Mouse (Mus musculus) forebrain, postnatal 0 days (tissue): ENCODE data around the gene Aff3. TPM values are rescaled to one million over a fixed set of nuclear protein-coding genes. Genes with fewer than 3 reads are reported as not detected.

Source experiments
- ATAC-seq: fragments of 200-750 bp; cut with Nextera tagmentation; 2 replicates; pipeline ENCODE4 v1.8.0; 2017; ENCODE audit warnings: mild to moderate bottlenecking, moderate library complexity
- DNase-seq: peaks from one replicate; pipeline ENCODE4 v3.0.0-alpha.2; 2015
- H3K27ac ChIP-seq: fragments of 300-500 bp; sonication (generic); 2 replicates; pipeline ENCODE4 v1.5.1; 2014; ENCODE audit warnings: low read depth, mild to moderate bottlenecking, antibody characterized with exemption, low read length, moderate library complexity, mixed read lengths
- H3K27me3 ChIP-seq: fragments of 300-500 bp; sonication (generic); 2 replicates; pipeline ENCODE4 v1.6.1; 2014; ENCODE audit warnings: mild to moderate bottlenecking, low read length, mixed read lengths; ENCODE audit not compliant: insufficient read depth
- H3K36me3 ChIP-seq: fragments of 300-500 bp; sonication (generic); 2 replicates; pipeline ENCODE4 v1.6.1; 2014; ENCODE audit warnings: mild to moderate bottlenecking, moderate library complexity; ENCODE audit not compliant: insufficient read depth
- H3K4me1 ChIP-seq: fragments of 300-500 bp; sonication (generic); 2 replicates; pipeline ENCODE4 v1.6.1; 2014; ENCODE audit warnings: antibody characterized with exemption; ENCODE audit not compliant: insufficient read depth
- H3K4me2 ChIP-seq: fragments of 300-500 bp; sonication (generic); 2 replicates; pipeline ENCODE4 v1.6.1; 2014; ENCODE audit warnings: low read depth, mild to moderate bottlenecking, moderate library complexity
- H3K4me3 ChIP-seq: fragments of 300-500 bp; sonication (generic); 2 replicates; pipeline ENCODE4 v1.5.1; 2014; ENCODE audit warnings: low read depth, low read length, mixed read lengths
- H3K9ac ChIP-seq: fragments of 300-500 bp; sonication (generic); 2 replicates; pipeline ENCODE4 v1.6.1; 2014; ENCODE audit warnings: mild to moderate bottlenecking
- H3K9me3 ChIP-seq: fragments of 300-500 bp; sonication (generic); 2 replicates; pipeline ENCODE4 v1.6.1; 2016; ENCODE audit warnings: low read length
- CTCF ChIP-seq: sonication (generic); IDR thresholded peaks from 2 replicates; pipeline ENCODE4 v1.5.1; 2016; ENCODE audit warnings: antibody characterized with exemption, control low read depth, low read depth
- whole genome bisulfite sequencing: fragments of 180-500 bp; shearing (Covaris S2); extraction: QIAGEN DNeasy Blood & Tissue Kit; methylation state at CpG from one replicate; pipeline ENCODE4 v1.1.7; 2014; 5-methylcytosine and 5-hydroxymethylcytosine counted together
- polyA plus RNA-seq: library from polyadenylated mRNA; unstranded; fragments of >200 nt; fragmentation: Nextera tagmentation; extraction: Ambion mirVana; gene quantifications from 2 replicates; pipeline ENCODE4 v1.2.1, GENCODE M21; 2015
- total RNA-seq: library from RNA; depleted of rRNA; stranded (reverse); fragments of >200 nt; gene quantifications from 2 replicates; pipeline ENCODE4 v1.2.3, GENCODE M21; 2014

The Aff3 gene
- total and polyA plus RNA-seq, 2 experiments from 2014 or later, result 21.8 to 102 TPM

- 95% methylated on average over 11 of the region's 11 CpGs for WGBS
- Histone ChIP-seq H3K9me3 (no peaks in the 10 kb centered on the region), H3K9ac (no peak overlapping the region), H3K36me3 (no peaks in the 10 kb centered on the region), H3K4me1 (peaks cover 2% of the 10 kb centered on the region; the same call in 1 of the 2 replicates), H3K27me3 (no peaks in the 10 kb centered on the region), H3K4me2 (no peak overlapping the region), H3K4me3 (no peak overlapping the region), H3K27ac (no peak overlapping the region)
- TF ChIP-seq CTCF, result peak; percentile 31
- ATAC-seq (no peak), DNase-seq (no peak)
Measured at GRCm38 (mm10) chr1:38307234-38307633, 357.5 kb downstream of the Aff3 start.

- Histone ChIP-seq H3K9ac (no peak overlapping the region), H3K4me3 (no peak overlapping the region), H3K9me3 (no peaks in the 10 kb centered on the region), H3K4me2 (no peak overlapping the region), H3K4me1 (peaks cover 2% of the 10 kb centered on the region; the same call in 1 of the 2 replicates), H3K36me3 (no peaks in the 10 kb centered on the region), H3K27me3 (no peaks in the 10 kb centered on the region), H3K27ac (no peak overlapping the region)
- DNase-seq (no peak), ATAC-seq (no peak)
- 78% methylated on average over 7 of the region's 7 CpGs for WGBS
- TF ChIP-seq CTCF, result no peak
Measured at GRCm38 (mm10) chr1:38306146-38306545, 358.6 kb downstream of the Aff3 start.

- TF ChIP-seq CTCF, result no peak
- H3K4me3 ChIP-seq, result no peak overlapping the region
- 86% methylated on average over 11 of the region's 11 CpGs for WGBS
- H3K27ac ChIP-seq, result no peak overlapping the region
- no peak overlapping the region for H3K4me2 ChIP-seq
- H3K9me3 ChIP-seq, result no peaks in the 10 kb centered on the region
- no peaks in the 10 kb centered on the region for H3K36me3 ChIP-seq
- peaks cover 2% of the 10 kb centered on the region; the same call in 1 of the 2 replicates for H3K4me1 ChIP-seq
- H3K27me3 ChIP-seq, result no peaks in the 10 kb centered on the region
- H3K9ac ChIP-seq, result no peak overlapping the region
- ATAC-seq, result no peak
- no peak for DNase-seq
Measured at GRCm38 (mm10) chr1:38304376-38304775, 360.4 kb downstream of the Aff3 start.

- 29% methylated on average over 3 of the region's 3 CpGs for WGBS
- no peaks in the 10 kb centered on the region for H3K36me3 ChIP-seq
- DNase-seq (no peak), ATAC-seq (no peak)
- 0 out of 2 replicates have a peak, but pooled peaks cover 7% of the 10 kb centered on the region for H3K4me1 ChIP-seq
- H3K9me3 ChIP-seq, result no peaks in the 10 kb centered on the region
- TF ChIP-seq CTCF, result no peak
- H3K9ac ChIP-seq, result no peak overlapping the region
- no peak overlapping the region for H3K4me2 ChIP-seq
- H3K27me3 ChIP-seq, result no peaks in the 10 kb centered on the region
- no peak overlapping the region for H3K27ac ChIP-seq
- H3K4me3 ChIP-seq, result no peak overlapping the region
Measured at GRCm38 (mm10) chr1:38298291-38298690, 366.5 kb downstream of the Aff3 start.

- Histone ChIP-seq H3K4me3 (no peak overlapping the region), H3K36me3 (no peaks in the 10 kb centered on the region), H3K9me3 (no peaks in the 10 kb centered on the region), H3K27ac (no peak overlapping the region), H3K4me1 (0 out of 2 replicates have a peak, but pooled peaks cover 7% of the 10 kb centered on the region), H3K4me2 (no peak overlapping the region), H3K27me3 (no peaks in the 10 kb centered on the region), H3K9ac (no peak overlapping the region)
- DNase-seq, result no peak
- no peak for TF ChIP-seq CTCF
- ATAC-seq, result peak; percentile 66
- 66% methylated on average over 6 of the region's 6 CpGs for WGBS
Measured at GRCm38 (mm10) chr1:38294906-38295305, 369.8 kb downstream of the Aff3 start.

- ATAC-seq, result no peak
- no peak overlapping the region for H3K27ac ChIP-seq
- 93% methylated on average over 9 of the region's 9 CpGs for WGBS
- 0 out of 2 replicates have a peak, but pooled peaks cover 7% of the 10 kb centered on the region for H3K4me1 ChIP-seq
- DNase-seq, result no peak
- no peaks in the 10 kb centered on the region for H3K9me3 ChIP-seq
- H3K4me3 ChIP-seq, result no peak overlapping the region
- TF ChIP-seq CTCF, result no peak
- no peak overlapping the region for H3K9ac ChIP-seq
- no peaks in the 10 kb centered on the region for H3K36me3 ChIP-seq
- H3K27me3 ChIP-seq, result no peaks in the 10 kb centered on the region
- H3K4me2 ChIP-seq, result no peak overlapping the region
Measured at GRCm38 (mm10) chr1:38294336-38294695, 370.4 kb downstream of the Aff3 start.

- ATAC-seq (no peak), DNase-seq (no peak)
- Histone ChIP-seq H3K9me3 (no peaks in the 10 kb centered on the region), H3K27me3 (no peaks in the 10 kb centered on the region), H3K36me3 (no peaks in the 10 kb centered on the region), H3K27ac (no peak overlapping the region), H3K4me3 (no peak overlapping the region), H3K4me2 (no peak overlapping the region), H3K9ac (no peak overlapping the region), H3K4me1 (0 out of 2 replicates have a peak, but pooled peaks cover 7% of the 10 kb centered on the region)
- WGBS, result 86% methylated on average over 12 of the region's 12 CpGs
- no peak for TF ChIP-seq CTCF
Measured at GRCm38 (mm10) chr1:38293671-38294335, 371.0 kb downstream of the Aff3 start.
